Mouse (Mus musculus) layer of hippocampus, adult 2 months (tissue): ENCODE data around the gene Prss40. TPM values are rescaled to one million over a fixed set of nuclear protein-coding genes. Genes with fewer than 3 reads are reported as not detected.
"Not testable (repeated sequence)": the region's sequence is repeated elsewhere in the genome, so short reads cannot be mapped to it uniquely, and the experiment has no call there.

Source experiments
- DNase-seq, 2 experiments: peaks; one replicate each; pipeline ENCODE4 v3.0.0; 2022; ENCODE audit warnings: low spot score in 2 of 2
- H3K27ac ChIP-seq: fragments of 200-600 bp; 2 replicates; pipeline ENCODE4 v1.8.1; 2022
- H3K4me3 ChIP-seq: fragments of 200-600 bp; 2 replicates; pipeline ENCODE4 v1.8.1; 2022; ENCODE audit warnings: mild to moderate bottlenecking
- CTCF ChIP-seq: fragments of 200-600 bp; conservative IDR thresholded peaks from 2 replicates; pipeline ENCODE4 v1.8.1; 2022; ENCODE audit warnings: antibody characterized with exemption, mild to moderate bottlenecking, moderate library complexity
- total RNA-seq, 2 experiments: library from RNA; stranded (reverse); gene quantifications; 2 replicates each; pipeline ENCODE4 v1.2.3; 2021

Gene Prss40
- total RNA-seq, 2 experiments from 2014 or later: not detected

- DNase-seq: no peak
- peak; percentile 48 for TF ChIP-seq CTCF
- no peak overlapping the region for H3K27ac ChIP-seq
- H3K4me3 ChIP-seq: no peak overlapping the region
Measured at GRCm38 (mm10) chr1:34518259-34518658, 42.5 kb downstream of the Prss40 start.

- H3K27ac ChIP-seq, H3K4me3 ChIP-seq, DNase-seq: not testable (repeated sequence)
Measured at GRCm38 (mm10) chr1:34517797-34518196, 42.9 kb downstream of the Prss40 start.

- DNase-seq, H3K4me3 ChIP-seq, H3K27ac ChIP-seq: not testable (repeated sequence)
Measured at GRCm38 (mm10) chr1:34517297-34517696, 43.4 kb downstream of the Prss40 start.

- DNase-seq: no peak
- no peak for TF ChIP-seq CTCF
- H3K27ac ChIP-seq: no peak overlapping the region
Measured at GRCm38 (mm10) chr1:34516595-34516994, 44.1 kb downstream of the Prss40 start.

GRCm38 (mm10) chr1:34513068-34513467, 47.7 kb downstream of the Prss40 start:
- Histone ChIP-seq H3K4me3 (no peak overlapping the region), H3K27ac (no peak overlapping the region)
- DNase-seq: no peak
- TF ChIP-seq CTCF: peak; percentile 46

More at GRCm38 (mm10) chr1:34516595-34516994, 44.1 kb downstream of the Prss40 start:
- no peak overlapping the region for H3K4me3 ChIP-seq

GRCm38 (mm10) chr1:34511027-34511426, 49.7 kb downstream of the Prss40 start:
- Histone ChIP-seq H3K4me3 (no peak overlapping the region), H3K27ac (no peak overlapping the region)
- peak; percentile 85 for TF ChIP-seq CTCF
- DNase-seq: peak; percentile 28 to 65

- DNase-seq: no peak
- TF ChIP-seq CTCF: no peak
- Histone ChIP-seq H3K4me3 (no peak overlapping the region), H3K27ac (no peak overlapping the region)
Measured at GRCm38 (mm10) chr1:34510575-34510981, 50.2 kb downstream of the Prss40 start.

- no peak for TF ChIP-seq CTCF
- no peak overlapping the region for H3K4me3 ChIP-seq
- DNase-seq: no peak
- no peak overlapping the region for H3K27ac ChIP-seq
Measured at GRCm38 (mm10) chr1:34507986-34508385, 52.8 kb downstream of the Prss40 start.

GRCm38 (mm10) chr1:34505970-34506551, 54.7 kb downstream of the Prss40 start:
- H3K4me3 ChIP-seq: no peak overlapping the region
- DNase-seq: no peak
- no peak overlapping the region for H3K27ac ChIP-seq
- no peak for TF ChIP-seq CTCF

GRCm38 (mm10) chr1:34505307-34505706, 55.4 kb downstream of the Prss40 start:
- Histone ChIP-seq H3K27ac (no peak overlapping the region), H3K4me3 (no peak overlapping the region)
- DNase-seq: no peak
- no peak for TF ChIP-seq CTCF

- Histone ChIP-seq H3K27ac (no peak overlapping the region), H3K4me3 (no peak overlapping the region)
- TF ChIP-seq CTCF: no peak
- DNase-seq: no peak
Measured at GRCm38 (mm10) chr1:34502991-34503390, 57.8 kb downstream of the Prss40 start.

Other genes starting within 250 kb of the Prss40 start
- 10 to 100 TPM; 19.2 to 20.3 TPM for gene Ccdc115, start 121.3 kb downstream of the Prss40 start, total RNA-seq
- gene Imp4, start 121.1 kb downstream of the Prss40 start, total RNA-seq: 10 to 100 TPM; 34.5 to 36.6 TPM
- gene Ptpn18, start 101.2 kb downstream of the Prss40 start, total RNA-seq: 1 to 10 TPM; 5.0 to 6.3 TPM
- not detected for gene Prss39, start 62.5 kb downstream of the Prss40 start, total RNA-seq
- gene Cfc1, start 25.3 kb downstream of the Prss40 start, total RNA-seq: under 1 TPM in 1 of 2 experiments, not detected in 1; 0.36 TPM
- 10 to 100 TPM; 41.0 to 43.8 TPM for gene Amer3, start 18.7 kb upstream of the Prss40 start, total RNA-seq